Mouse (Mus musculus): ENCODE data around the gene Slc22a14. TPM values are rescaled to one million over a fixed set of nuclear protein-coding genes. Genes with fewer than 3 reads are reported as not detected.
"Not testable (repeated sequence)": the region's sequence is repeated elsewhere in the genome, so short reads cannot be mapped to it uniquely, and the experiment has no call there.

Slc22a14 gene
- polyA plus RNA-seq, 1 experiment from 2014 or later, result not detected

DNA sequence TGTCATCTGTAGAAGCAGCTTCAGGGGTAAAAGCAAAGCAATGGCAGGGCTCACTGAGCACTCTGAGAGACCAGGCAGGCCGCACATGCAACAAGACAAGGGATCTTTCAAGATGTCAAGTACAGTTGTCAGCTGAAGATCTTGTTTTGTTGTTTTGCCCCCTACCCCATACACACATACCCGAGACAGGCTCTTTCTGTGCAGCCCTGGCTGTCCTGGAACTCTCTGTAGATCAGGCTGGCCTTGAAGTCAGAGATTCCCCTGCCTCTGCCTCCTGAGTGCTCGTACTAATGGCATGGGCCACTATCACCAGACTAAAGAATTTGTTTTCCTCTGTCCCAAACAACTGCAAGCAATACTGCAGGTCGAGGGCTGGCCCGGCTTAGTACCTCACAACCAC is 87.3 kb downstream of the Slc22a14 start:
- Histone ChIP-seq H3K4me2 (no peak overlapping the region), H3K4me3 (replicated peaks) (no peak overlapping the region), H3K36me3 (peaks cover 21% of the 10 kb centered on the region), H3K27ac (no peak overlapping the region), H3K27me3 (no peaks in the 10 kb centered on the region), H3K9ac (replicated peaks) (no peak overlapping the region), H3K4me1 (replicated peaks) (no peaks in the 10 kb centered on the region), H3K9me3 (no peaks in the 10 kb centered on the region)
- no peak for ATAC-seq (ENCODE audit: insufficient number of reproducible peaks, insufficient read depth, low FRiP score, low TSS enrichment, low read depth)
- 95% methylated on average over 5 of the region's 5 CpGs for WGBS

DNA sequence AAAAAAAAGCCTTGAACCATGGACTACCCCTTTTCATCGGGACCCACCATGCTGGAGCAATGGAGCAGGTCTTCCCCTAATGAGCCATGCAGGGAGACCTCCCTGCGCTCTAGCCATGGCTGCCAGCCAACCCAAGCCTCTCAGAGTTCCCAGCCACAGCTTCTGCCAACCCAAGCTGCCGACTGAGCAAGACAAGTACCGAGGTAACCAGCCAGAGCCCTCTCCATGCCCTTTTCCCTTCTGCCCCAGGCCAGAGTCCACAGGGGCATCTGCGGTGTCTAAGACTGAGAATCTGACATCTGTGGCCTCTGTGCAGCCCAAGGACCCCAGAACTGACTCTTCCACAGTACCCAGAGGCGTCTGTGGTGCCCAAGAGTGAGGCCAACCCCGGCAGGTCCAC is 89.0 kb downstream of the Slc22a14 start:
- Histone ChIP-seq H3K9me3 (no peaks in the 10 kb centered on the region), H3K9ac (replicated peaks) (no peak overlapping the region), H3K4me2 (no peak overlapping the region), H3K4me1 (replicated peaks) (no peaks in the 10 kb centered on the region), H3K36me3 (peaks cover 13% of the 10 kb centered on the region), H3K27me3 (no peaks in the 10 kb centered on the region), H3K4me3 (replicated peaks) (no peak overlapping the region), H3K27ac (no peak overlapping the region)
- WGBS, result 90% methylated on average over 7 of the region's 7 CpGs
- ATAC-seq (ENCODE audit: insufficient number of reproducible peaks, insufficient read depth, low FRiP score, low TSS enrichment, low read depth), result no peak

DNA sequence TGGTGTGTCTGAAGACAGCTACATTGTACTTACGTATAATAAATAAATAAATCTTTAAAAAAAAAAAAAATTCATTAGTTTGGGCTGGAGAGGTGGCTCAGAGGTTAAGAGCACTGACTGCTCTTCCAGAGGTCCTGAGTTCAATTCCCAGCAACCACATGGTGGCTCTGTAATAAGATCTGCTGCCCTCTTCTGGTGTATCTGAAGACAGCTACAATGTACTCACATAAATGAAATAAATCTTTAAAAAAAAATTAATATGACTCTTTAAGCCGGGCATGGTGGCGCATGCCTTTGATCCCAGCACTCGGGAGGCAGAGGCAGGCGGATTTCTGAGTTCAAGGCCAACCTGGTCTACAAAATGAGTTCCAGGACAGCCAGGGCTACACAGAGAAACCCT is 90.5 kb downstream of the Slc22a14 start:
- not testable (repeated sequence) for H3K9ac ChIP-seq (replicated peaks); H3K4me2 ChIP-seq; ATAC-seq (ENCODE audit: insufficient number of reproducible peaks, insufficient read depth, low FRiP score, low TSS enrichment, low read depth); H3K9me3 ChIP-seq; H3K4me1 ChIP-seq (replicated peaks); H3K4me3 ChIP-seq (replicated peaks); H3K27me3 ChIP-seq; H3K27ac ChIP-seq
- peaks cover 11% of the 10 kb centered on the region for H3K36me3 ChIP-seq
- WGBS, result 92% methylated on average over 5 of the region's 5 CpGs

DNA sequence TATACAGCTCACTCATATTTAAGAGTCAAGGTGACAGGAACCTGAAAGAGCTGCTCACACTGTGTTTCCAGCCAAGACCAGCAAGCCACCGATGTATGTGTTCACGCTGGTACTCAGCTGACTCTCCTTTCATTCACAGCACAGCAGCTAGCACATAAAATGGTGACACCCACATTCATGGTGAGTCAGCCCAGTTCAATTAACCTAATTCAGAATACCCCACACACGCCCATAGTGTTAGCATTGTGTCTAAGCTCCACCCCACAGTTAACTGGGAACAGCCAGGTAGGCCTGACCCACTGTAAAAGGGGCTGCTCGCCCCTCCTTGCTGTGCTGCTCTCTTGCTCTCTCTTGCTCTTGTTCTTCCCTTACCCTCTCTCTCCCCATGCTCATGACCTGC is 93.9 kb downstream of the Slc22a14 start:
- H3K4me1 ChIP-seq (replicated peaks), result no peaks in the 10 kb centered on the region
- H3K4me3 ChIP-seq (replicated peaks), result no peak overlapping the region
- no peak for ATAC-seq (ENCODE audit: insufficient number of reproducible peaks, insufficient read depth, low FRiP score, low TSS enrichment, low read depth)
- H3K27ac ChIP-seq, result no peak overlapping the region
- WGBS, result 76% methylated on average over 4 of the region's 4 CpGs
- H3K36me3 ChIP-seq, result peaks cover 29% of the 10 kb centered on the region
- no peak overlapping the region for H3K4me2 ChIP-seq
- no peaks in the 10 kb centered on the region for H3K27me3 ChIP-seq
- no peak overlapping the region for H3K9ac ChIP-seq (replicated peaks)
- no peaks in the 10 kb centered on the region for H3K9me3 ChIP-seq

DNA sequence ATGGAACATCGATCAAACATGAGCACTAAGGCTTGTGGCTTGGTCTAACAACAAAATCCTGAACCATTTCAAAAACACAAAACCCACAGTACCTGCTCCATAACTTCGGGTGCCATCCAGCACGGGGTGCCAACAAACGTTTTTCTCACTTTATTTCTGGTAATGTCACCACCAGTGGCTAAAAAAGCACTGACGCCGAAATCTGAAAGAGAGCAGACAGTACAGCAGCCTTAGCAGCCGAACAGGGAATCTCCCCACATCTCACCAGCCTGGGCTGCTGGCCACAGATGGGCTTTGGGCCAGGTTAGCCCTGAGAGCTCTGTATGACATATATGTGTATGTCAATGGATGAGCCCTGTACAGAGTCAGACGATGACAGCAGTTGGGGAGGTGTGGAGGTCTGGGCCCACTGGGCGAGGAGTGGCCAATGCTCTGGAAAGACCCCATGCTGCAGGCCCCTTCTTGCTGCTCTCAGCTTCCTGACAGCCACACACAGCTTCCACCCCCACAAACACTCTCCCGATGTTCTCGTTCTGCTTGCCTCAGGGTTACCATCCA is 96.7 kb downstream of the Slc22a14 start:
- Histone ChIP-seq H3K27me3 (no peaks in the 10 kb centered on the region), H3K9ac (replicated peaks) (no peak overlapping the region), H3K27ac (no peak overlapping the region), H3K4me2 (no peak overlapping the region), H3K9me3 (no peaks in the 10 kb centered on the region), H3K36me3 (peaks cover 47% of the 10 kb centered on the region), H3K4me1 (replicated peaks) (no peaks in the 10 kb centered on the region), H3K4me3 (replicated peaks) (no peak overlapping the region)
- ATAC-seq (ENCODE audit: insufficient number of reproducible peaks, insufficient read depth, low FRiP score, low TSS enrichment, low read depth), result no peak
- 93% methylated on average over 11 of the region's 11 CpGs for WGBS

DNA sequence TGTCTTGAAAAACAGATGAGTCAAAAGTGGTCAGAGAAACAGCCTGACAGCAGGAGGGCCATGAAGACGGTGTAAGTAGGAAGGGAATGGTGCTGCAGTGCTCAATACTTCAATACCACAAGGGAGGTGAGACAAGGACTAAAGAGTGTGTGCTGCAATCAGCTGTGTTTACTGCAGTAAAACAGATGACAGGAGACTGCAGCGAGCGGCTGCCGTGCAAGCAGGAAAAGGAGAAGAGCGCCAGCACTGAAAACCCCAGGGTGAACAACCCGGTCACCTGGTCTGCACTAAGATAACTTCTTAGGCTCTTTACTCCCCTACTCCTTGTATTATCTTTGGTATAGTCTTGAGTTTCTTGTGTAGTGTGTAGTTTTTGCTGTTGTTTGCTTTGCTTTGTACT is 97.2 kb downstream of the Slc22a14 start:
- no peaks in the 10 kb centered on the region for H3K27me3 ChIP-seq
- H3K9me3 ChIP-seq, result no peaks in the 10 kb centered on the region
- H3K4me2 ChIP-seq, result no peak overlapping the region
- H3K27ac ChIP-seq, result no peak overlapping the region
- WGBS, result 88% methylated on average over 6 of the region's 6 CpGs
- H3K4me3 ChIP-seq (replicated peaks), result no peak overlapping the region
- H3K4me1 ChIP-seq (replicated peaks), result no peaks in the 10 kb centered on the region
- no peak for ATAC-seq (ENCODE audit: insufficient number of reproducible peaks, insufficient read depth, low FRiP score, low TSS enrichment, low read depth)
- H3K9ac ChIP-seq (replicated peaks), result no peak overlapping the region
- peaks cover 49% of the 10 kb centered on the region for H3K36me3 ChIP-seq

DNA sequence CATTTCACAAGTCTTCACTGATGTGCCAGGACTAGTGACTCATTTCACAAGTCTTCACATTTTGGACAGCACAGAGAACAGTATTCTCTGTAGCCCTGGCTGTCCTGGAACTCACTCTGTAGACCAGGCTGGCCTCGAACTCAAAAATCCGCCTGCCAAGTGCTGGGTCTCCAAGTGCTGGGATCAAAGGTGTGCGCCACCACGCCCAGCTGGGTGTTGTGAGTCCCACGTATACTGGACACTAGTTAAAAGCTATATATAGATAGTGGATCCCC is 99.3 kb downstream of the Slc22a14 start:
- not testable (repeated sequence) for H3K4me2 ChIP-seq; H3K4me3 ChIP-seq (replicated peaks); H3K27ac ChIP-seq; ATAC-seq (ENCODE audit: insufficient number of reproducible peaks, insufficient read depth, low FRiP score, low TSS enrichment, low read depth); H3K4me1 ChIP-seq (replicated peaks); H3K27me3 ChIP-seq; H3K9ac ChIP-seq (replicated peaks); H3K9me3 ChIP-seq
- WGBS, result 93% methylated on average over 5 of the region's 5 CpGs
- H3K36me3 ChIP-seq, result peaks cover 58% of the 10 kb centered on the region

DNA sequence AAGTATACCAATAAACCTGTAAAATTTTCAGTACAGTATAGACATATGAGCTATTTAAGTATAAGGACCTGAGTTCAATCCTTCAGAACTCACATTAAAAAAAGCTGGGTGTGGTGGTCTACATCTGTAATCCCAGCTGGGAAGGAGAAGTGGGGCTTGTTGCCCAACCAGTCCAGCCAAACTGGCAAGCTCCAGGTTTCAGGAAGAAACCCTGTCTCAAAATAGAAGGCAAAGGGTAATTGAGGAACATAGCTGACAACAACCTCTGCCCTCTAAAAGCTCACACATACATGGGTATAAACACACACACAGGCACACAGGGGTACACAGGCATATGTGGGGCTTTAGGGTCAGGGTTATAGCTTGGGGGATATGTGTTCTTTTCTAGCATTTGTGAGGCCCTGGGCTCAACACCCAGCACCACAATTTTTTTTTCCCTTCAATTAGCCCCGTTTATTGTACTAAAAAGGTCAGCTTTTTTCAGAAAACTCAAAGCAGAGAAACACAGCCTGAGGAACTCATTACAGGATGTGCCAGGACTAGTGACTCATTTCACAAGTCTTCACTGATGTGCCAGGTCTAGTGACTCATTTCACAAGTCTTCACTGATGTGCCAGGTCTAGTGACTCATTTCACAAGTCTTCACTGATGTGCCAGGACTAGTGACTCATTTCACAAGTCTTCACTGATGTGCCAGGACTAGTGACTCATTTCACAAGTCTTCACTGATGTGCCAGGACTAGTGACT is 99.8 kb downstream of the Slc22a14 start:
- not testable (repeated sequence) for H3K4me3 ChIP-seq (replicated peaks); ATAC-seq (ENCODE audit: insufficient number of reproducible peaks, insufficient read depth, low FRiP score, low TSS enrichment, low read depth); H3K4me2 ChIP-seq; H3K9me3 ChIP-seq; H3K27ac ChIP-seq; H3K27me3 ChIP-seq; H3K4me1 ChIP-seq (replicated peaks); H3K9ac ChIP-seq (replicated peaks)
- peaks cover 57% of the 10 kb centered on the region for H3K36me3 ChIP-seq
- WGBS, result 77% methylated on average over 1 of the region's 1 CpGs

DNA sequence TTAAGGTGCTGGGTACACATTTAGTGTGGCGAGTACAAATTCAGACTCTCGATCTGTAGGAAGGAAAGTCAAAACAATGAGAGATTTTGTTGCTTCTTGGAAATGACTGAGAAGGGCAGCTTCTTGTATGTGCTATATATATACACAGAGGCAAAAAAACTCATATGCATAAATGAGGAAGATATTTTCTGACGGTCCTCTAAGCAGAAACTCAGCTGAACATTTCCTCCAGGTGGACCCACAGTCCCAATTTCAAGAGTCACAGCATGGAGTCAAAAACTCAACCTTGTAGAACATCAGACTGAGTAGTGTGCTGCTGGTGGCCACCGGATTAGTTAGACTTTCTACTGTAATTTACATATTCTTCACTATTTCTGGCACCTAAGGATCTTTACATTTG is 102.3 kb downstream of the Slc22a14 start:
- Histone ChIP-seq H3K27ac (no peak overlapping the region), H3K36me3 (peaks cover 53% of the 10 kb centered on the region), H3K27me3 (no peaks in the 10 kb centered on the region), H3K4me3 (replicated peaks) (no peak overlapping the region), H3K4me1 (replicated peaks) (no peaks in the 10 kb centered on the region), H3K4me2 (no peak overlapping the region), H3K9me3 (no peaks in the 10 kb centered on the region), H3K9ac (replicated peaks) (no peak overlapping the region)
- 87% methylated on average over 4 of the region's 4 CpGs for WGBS
- ATAC-seq (ENCODE audit: insufficient number of reproducible peaks, insufficient read depth, low FRiP score, low TSS enrichment, low read depth), result no peak

DNA sequence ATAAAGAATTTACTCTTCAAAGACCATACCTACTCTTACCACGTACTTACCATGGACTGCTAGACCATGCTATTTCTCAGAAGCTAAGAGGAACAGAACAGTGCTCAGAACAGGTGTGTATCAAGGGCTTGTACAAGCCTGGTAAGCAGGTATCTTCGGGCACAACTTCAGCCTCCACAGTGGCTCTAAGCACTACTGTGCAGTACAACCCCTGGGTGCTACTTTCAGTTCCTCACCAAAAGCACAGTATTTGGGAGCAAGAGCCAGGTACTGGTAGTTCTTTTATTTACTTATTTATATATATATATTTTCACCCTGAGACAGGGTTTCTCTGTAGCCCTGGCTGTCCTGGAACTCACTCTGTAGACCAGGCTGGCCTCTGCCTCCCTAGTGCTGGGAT is 104.5 kb downstream of the Slc22a14 start:
- Histone ChIP-seq H3K9me3 (no peaks in the 10 kb centered on the region), H3K9ac (replicated peaks) (no peak overlapping the region), H3K27ac (no peak overlapping the region), H3K36me3 (peaks cover 55% of the 10 kb centered on the region), H3K4me1 (replicated peaks) (no peaks in the 10 kb centered on the region), H3K4me3 (replicated peaks) (no peak overlapping the region), H3K4me2 (no peak overlapping the region), H3K27me3 (no peaks in the 10 kb centered on the region)
- no peak for ATAC-seq (ENCODE audit: insufficient number of reproducible peaks, insufficient read depth, low FRiP score, low TSS enrichment, low read depth)
- WGBS, result 88% methylated on average over 2 of the region's 2 CpGs

DNA sequence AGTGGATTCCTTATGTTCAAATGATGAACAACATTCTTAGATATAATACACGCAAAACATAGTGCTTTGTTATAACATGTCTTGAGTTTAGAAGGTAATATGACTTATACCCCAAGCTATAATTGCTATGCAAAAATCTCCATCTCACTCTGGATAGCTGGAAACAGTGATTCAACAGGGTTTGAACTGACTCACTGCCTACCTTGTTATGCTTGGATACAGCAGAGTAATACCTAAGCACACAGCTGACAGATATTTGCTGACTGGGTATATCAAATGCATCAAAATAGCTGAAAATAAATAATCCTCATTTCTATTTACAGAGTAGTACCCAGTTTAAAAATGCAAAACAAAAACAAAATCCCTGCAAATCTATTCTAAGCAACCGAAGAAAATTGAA is 106.6 kb downstream of the Slc22a14 start:
- no peak overlapping the region for H3K27ac ChIP-seq
- H3K4me2 ChIP-seq, result no peak overlapping the region
- no peak overlapping the region for H3K9ac ChIP-seq (replicated peaks)
- no peak overlapping the region for H3K4me3 ChIP-seq (replicated peaks)
- H3K36me3 ChIP-seq, result peaks cover 60% of the 10 kb centered on the region
- no peak for ATAC-seq (ENCODE audit: insufficient number of reproducible peaks, insufficient read depth, low FRiP score, low TSS enrichment, low read depth)
- H3K4me1 ChIP-seq (replicated peaks), result no peaks in the 10 kb centered on the region
- 94% methylated on average over 2 of the region's 2 CpGs for WGBS
- H3K27me3 ChIP-seq, result no peaks in the 10 kb centered on the region
- H3K9me3 ChIP-seq, result no peaks in the 10 kb centered on the region

DNA sequence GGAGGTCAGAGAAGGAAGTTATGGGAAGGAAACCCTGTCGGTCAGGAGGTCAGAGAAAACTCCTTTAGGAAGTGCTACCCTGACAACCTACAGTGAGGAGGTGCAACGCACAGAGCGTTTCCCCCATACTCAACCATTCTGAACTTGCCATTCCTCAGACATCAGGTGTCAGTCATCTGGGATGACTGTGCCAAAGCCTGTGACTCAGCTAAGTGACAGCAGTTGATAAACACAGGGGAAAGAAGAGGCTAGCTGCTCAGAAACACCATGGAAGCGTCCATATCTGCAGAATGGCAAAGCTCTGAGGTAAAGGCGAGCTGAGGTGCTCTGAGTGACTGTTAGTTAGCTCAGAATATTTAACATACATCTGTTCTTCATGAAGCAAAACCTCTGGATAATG is 107.2 kb downstream of the Slc22a14 start:
- Histone ChIP-seq H3K36me3 (peaks cover 63% of the 10 kb centered on the region), H3K27ac (no peak overlapping the region), H3K9ac (replicated peaks) (no peak overlapping the region), H3K4me2 (no peak overlapping the region), H3K4me1 (replicated peaks) (no peaks in the 10 kb centered on the region), H3K4me3 (replicated peaks) (no peak overlapping the region), H3K27me3 (no peaks in the 10 kb centered on the region), H3K9me3 (no peaks in the 10 kb centered on the region)
- WGBS, result 92% methylated on average over 5 of the region's 5 CpGs
- no peak for ATAC-seq (ENCODE audit: insufficient number of reproducible peaks, insufficient read depth, low FRiP score, low TSS enrichment, low read depth)

All from limb, embryonic 12.5 days (tissue).